Mouse (Mus musculus): ENCODE data around the gene Krt83.
"Not testable (repeated sequence)": the region's sequence is repeated elsewhere in the genome, so short reads cannot be mapped to it uniquely, and the experiment has no call there.

Gene Krt83

GRCm38 (mm10) chr15:101491431-101491830, at the start of gene Krt83:
Krt83 (minus strand) TSS chr15:101491512.
- in situ Hi-C loops (cut with MseI, MboI), result loop anchor here in 1 of 2 experiments (10.0 kb wide), 1 partner anchor 147 kb away; no protein-coding TSS in a partner anchor

DNA sequence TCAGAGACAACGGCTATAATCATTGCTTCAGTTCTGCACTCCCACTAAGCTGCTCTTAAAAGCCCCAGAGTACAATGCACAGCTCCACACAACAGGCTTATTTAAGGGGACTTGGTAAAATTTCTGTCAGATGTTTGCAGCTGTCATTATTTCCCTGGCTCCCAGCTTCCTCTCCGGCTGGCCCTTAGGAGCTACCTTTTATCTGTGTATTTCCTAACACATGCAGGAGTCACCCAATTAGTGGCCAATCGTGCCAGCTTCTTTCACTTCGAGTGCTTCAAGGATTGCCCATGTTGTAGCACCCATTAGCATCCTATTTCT, 47.2 kb upstream of the Krt83 start:
- in situ Hi-C loops (cut with MseI, MboI), result no loop called here

- in situ Hi-C loops (cut with MseI, MboI), result no loop called here
Measured at GRCm38 (mm10) chr15:101537864-101538579, 46.7 kb upstream of the Krt83 start.

DNA sequence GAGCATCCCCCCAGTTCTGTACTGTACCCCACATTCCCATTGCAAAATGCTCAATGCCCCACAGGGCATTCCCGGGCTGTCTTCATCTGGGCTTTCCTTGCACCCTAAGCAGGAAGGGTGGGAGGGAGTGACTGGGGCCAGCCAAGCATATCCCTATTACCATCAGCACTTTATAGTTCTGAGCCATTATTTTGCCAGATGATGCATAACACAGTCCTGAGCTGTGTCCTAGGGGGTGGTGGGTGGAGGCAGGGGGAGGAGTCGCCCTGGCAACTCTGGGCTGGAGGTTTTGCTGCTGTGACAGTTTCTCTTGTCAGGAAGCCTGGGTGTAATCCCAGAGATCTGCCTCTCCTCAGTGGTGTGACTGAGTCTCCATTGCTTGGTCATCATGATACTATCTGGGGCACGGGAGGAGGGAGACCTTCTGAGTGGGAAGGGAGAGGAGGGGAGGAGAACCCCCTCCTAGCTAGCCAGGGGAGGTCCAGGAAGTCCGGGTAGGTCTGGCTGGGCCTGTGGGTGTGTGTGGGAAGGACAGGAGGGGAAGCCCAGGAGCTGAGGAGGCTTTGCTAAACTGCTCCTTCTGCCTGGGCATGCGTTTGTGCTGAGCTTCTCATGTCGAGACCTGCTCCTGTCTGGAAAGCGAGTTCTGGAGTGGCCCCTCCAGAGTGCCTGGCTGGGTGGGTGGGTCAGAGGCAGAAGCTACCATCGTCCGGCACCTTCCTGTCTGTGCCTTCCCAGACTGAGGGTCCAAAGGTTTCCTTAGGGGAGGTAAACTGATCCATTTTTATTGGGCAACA, 44.9 kb upstream of the Krt83 start:
- in situ Hi-C loops (cut with MseI, MboI), result no loop called here

DNA sequence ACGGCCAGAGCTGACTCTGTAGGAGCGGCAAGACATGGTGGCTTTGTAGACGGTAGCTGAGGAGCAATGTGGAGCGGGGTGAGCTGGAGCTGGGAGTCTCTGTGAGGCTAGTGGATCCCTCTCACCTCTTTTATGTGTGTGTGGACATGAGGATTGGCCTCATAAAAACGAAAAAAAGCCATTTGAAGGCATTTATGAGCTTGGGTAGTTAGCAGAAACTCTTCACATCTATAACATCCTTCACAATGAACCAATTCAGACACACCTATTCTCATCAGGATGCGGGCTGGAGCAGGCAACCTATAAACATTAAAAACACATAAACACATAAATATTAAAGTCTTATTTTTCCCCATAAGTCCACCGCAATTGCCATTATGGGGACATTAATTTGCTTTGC, 41.4 kb upstream of the Krt83 start, which contains the start of gene Krt84:
Gene Krt84, minus strand, starts transcription at position 101 of the 400 bp plus-strand sequence.
- in situ Hi-C loops (cut with MseI, MboI), result no loop called here

DNA sequence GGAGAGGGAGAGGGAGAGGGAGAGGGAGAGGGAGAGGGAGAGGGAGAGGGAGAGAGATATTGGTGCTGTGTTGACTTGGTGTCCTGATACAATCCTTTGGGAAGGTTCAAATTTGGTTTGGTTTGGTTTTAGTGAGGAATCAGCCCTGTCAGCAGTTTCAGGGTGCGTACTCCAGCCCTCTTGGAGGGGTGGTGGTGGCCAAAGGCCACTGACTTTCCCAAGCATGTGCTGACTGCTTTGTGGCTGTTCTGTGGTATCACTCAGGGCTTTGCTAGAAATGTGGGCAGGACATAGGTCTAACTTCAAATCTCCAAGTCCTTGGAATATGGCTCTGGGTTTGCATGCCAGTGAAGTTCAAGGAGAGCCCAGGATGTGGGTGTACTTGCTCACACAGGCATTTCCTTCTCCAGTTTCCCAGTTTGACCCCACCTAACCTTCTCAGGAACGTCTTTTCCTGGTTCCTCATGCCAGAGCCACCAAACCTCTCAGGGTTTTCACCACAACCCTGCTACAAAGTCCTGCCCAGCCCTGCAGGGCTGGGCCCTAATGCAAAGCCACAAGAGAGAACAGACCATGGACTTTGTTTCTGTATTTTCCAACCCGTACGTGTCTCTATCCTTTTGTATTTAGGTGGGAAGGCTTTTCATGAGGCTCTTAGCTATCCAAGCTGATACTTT, 31.4 kb upstream of the Krt83 start:
- in situ Hi-C loops (cut with MseI, MboI), result loop anchor here (5.0 to 10.0 kb wide), 3 partner anchors 250 to 542 kb away; no protein-coding TSS in a partner anchor

- in situ Hi-C loops (cut with MseI, MboI), result loop anchor here (5.0 to 10.0 kb wide), 3 partner anchors 253 to 545 kb away; no protein-coding TSS in a partner anchor
Measured at GRCm38 (mm10) chr15:101519792-101520191, 28.5 kb upstream of the Krt83 start.

DNA sequence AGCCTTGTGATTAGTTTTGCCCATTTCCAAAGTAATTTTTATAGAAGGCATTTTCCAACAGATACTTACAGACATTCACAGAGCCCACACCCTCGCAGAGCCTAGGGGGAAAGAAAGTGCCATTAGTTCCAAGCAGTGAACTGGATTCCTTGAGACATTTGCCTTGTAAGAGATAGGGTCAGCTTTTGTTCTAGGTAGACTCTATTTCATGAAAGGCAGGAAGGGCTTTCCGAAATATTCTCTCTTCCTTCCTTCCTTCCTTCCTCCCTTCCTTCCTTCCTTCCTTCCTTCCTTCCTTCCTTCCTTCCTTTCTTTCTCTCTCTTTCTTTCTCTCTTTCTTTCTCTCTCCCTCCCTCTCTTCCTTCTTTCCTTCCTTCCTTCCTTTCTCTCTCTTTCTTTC, 25.8 kb upstream of the Krt83 start, which contains the start of gene Gm49425:
Gene Gm49425, minus strand, starts transcription at position 101 of the 400 bp plus-strand sequence.
- in situ Hi-C loops (cut with MseI, MboI), result not testable (repeated sequence)

- in situ Hi-C loops (cut with MseI, MboI), result no loop called here
Measured at GRCm38 (mm10) chr15:101508247-101508646, 16.9 kb upstream of the Krt83 start.

- in situ Hi-C loops (cut with MseI, MboI), result no loop called here
Measured at GRCm38 (mm10) chr15:101506896-101507758, 15.8 kb upstream of the Krt83 start.

- in situ Hi-C loops (cut with MseI, MboI), result loop anchor here in 1 of 2 experiments (10.0 kb wide), 1 partner anchor 152 kb away; no protein-coding TSS in a partner anchor
Measured at GRCm38 (mm10) chr15:101497181-101497580, 5.9 kb upstream of the Krt83 start.

DNA sequence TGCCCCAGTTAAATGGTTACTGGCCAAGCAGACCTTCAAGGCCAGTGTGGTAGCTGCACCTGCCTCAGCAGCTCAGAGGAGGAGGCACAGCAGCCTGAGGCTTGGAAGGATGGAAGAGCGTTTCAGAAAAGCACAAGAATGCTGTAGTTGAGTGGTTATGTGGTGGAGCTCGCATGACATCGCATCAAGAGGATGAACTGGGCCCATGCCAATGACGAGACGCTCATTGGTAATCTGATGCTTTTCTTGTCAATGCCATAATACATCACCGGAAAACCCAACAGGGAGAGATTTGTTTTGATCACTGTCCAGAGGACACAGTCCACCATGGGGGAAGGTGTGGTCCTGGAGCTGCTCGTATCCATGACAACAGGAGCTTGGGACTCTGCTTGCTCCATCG, 4.0 kb upstream of the Krt83 start:
- in situ Hi-C loops (cut with MseI, MboI), result loop anchor here in 1 of 2 experiments (10.0 kb wide), 1 partner anchor 150 kb away; no protein-coding TSS in a partner anchor

- in situ Hi-C loops (cut with MseI, MboI), result loop anchor here in 1 of 2 experiments (10.0 kb wide), 1 partner anchor 149 kb away; no protein-coding TSS in a partner anchor
Measured at GRCm38 (mm10) chr15:101494203-101494602, 2.9 kb upstream of the Krt83 start.

- in situ Hi-C loops (cut with MseI, MboI), result loop anchor here in 1 of 2 experiments (10.0 kb wide), 1 partner anchor 149 kb away; no protein-coding TSS in a partner anchor
Measured at GRCm38 (mm10) chr15:101493713-101494112, 2.4 kb upstream of the Krt83 start.

GRCm38 (mm10) chr15:101492718-101493117, 1.4 kb upstream of the Krt83 start:
- in situ Hi-C loops (cut with MseI, MboI), result loop anchor here in 1 of 2 experiments (10.0 kb wide), 1 partner anchor 148 kb away; no protein-coding TSS in a partner anchor

GRCm38 (mm10) chr15:101485911-101486635, 5.2 kb downstream of the Krt83 start:
- in situ Hi-C loops (cut with MseI, MboI), result no loop called here

DNA sequence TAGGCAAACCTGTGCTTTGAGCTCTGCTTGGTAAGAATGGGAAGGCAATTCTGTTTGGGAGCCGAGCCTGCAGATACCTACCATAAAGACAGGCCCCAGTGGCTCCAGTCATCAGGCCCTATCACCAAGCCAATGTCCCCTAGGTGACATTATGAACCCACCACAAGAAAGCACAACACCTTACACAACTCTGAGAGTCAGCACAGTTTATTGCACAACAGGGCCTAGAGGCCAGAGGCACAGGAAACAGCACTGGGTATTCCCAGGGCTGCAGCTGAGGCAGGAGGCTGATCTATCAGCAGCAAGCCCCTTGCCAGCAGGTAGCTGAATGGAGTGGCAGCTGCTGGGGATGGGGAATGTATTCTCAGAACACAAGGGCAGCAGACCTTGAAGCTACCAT, 6.4 kb downstream of the Krt83 start:
- in situ Hi-C loops (cut with MseI, MboI), result no loop called here

- in situ Hi-C loops (cut with MseI, MboI), result no loop called here
Measured at GRCm38 (mm10) chr15:101483646-101484045, 7.7 kb downstream of the Krt83 start.

- in situ Hi-C loops (cut with MseI, MboI), result no loop called here
Measured at GRCm38 (mm10) chr15:101482056-101482455, 9.3 kb downstream of the Krt83 start.

DNA sequence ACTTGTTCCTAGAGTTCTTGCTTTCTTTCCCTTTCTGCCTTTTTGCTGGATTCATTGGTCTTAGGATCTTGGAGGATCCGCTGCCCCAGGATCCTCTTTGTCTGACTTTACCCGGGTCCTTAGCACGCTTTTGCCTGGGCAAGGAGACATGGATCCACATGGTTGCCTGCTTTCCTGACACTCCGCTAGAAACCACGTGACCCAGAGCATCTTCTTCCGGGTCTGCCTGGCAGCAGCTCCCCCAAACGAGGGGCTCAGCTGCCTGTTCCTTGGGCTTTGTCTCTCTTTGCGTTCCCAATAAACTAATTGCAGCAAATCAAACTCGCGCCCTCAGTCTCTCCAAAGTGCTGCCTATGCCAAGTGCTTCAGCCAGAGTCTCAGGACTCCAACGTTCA, 11.6 kb downstream of the Krt83 start:
- in situ Hi-C loops (cut with MseI, MboI), result no loop called here

Data from mouse trophoblast stem cell (cell line).